Mouse (Mus musculus) lung, postnatal 0 days (tissue): ENCODE measurements around the gene Lmo1.

ENCODE experiments used
- CTCF ChIP-seq: IDR thresholded peaks from 2 replicates; pipeline ENCODE4 v1.5.1; 2016; ENCODE audit warnings: antibody characterized with exemption, mild to moderate bottlenecking
- EP300 ChIP-seq: IDR thresholded peaks from 2 replicates; pipeline ENCODE4 v1.6.1; 2016; ENCODE audit warnings: antibody characterized with exemption, mild to moderate bottlenecking, control low read depth

DNA sequence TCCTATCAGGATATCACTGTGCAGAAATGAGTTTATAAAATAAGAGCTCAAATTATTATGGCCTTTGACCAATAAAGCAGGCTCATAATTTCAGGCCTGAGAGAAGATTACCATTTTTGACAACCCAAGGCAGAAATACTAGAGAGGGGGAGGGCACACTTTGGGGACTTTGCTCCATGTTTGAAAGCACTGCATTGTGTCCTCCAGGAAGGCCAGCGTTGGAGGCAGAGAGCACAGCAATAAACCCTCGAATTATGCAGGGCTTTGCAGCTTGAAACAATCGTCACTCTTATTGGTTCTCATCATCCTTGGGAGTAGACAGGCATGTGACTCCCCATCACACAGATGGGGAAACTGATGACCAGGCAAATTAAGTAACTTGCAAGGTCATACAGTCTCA is 28.1 kb upstream of the Lmo1 start:
- no peak for TF ChIP-seq EP300
- no peak for TF ChIP-seq CTCF
